Mouse (Mus musculus) urinary bladder, adult 18-20 months (tissue): ENCODE measurements around the gene Rictor.
"Not testable (repeated sequence)": the region's sequence is repeated elsewhere in the genome, so short reads cannot be mapped to it uniquely, and the experiment has no call there.

Source experiments
- DNase-seq, 2 experiments: peaks; one replicate each; pipeline ENCODE4 v3.0.0; 2022; ENCODE audit warnings: low spot score in 2 of 2, mixed read lengths in 2 of 2

The Rictor gene

GRCm38 (mm10) chr15:6733076-6733475 is 24.9 kb downstream of the Rictor start:
- DNase-seq: no peak

GRCm38 (mm10) chr15:6739180-6739579 is 31.0 kb downstream of the Rictor start:
- no peak for DNase-seq

- no peak for DNase-seq
Observed at GRCm38 (mm10) chr15:6742337-6743025, 34.3 kb downstream of the Rictor start.

- no peak for DNase-seq
Observed at GRCm38 (mm10) chr15:6743723-6744122, 35.5 kb downstream of the Rictor start.

- DNase-seq: not testable (repeated sequence)
Observed at GRCm38 (mm10) chr15:6746301-6746983, 38.3 kb downstream of the Rictor start.

- DNase-seq: no peak
Observed at GRCm38 (mm10) chr15:6747001-6747400, 38.8 kb downstream of the Rictor start.

GRCm38 (mm10) chr15:6754400-6754799 is 46.2 kb downstream of the Rictor start:
- DNase-seq: no peak

- no peak for DNase-seq
Observed at GRCm38 (mm10) chr15:6772265-6772664, 64.1 kb downstream of the Rictor start.

GRCm38 (mm10) chr15:6786212-6786611 is 78.0 kb downstream of the Rictor start:
- DNase-seq: no peak

GRCm38 (mm10) chr15:6787236-6787635 is 79.1 kb downstream of the Rictor start:
- DNase-seq: no peak

GRCm38 (mm10) chr15:6790011-6790410 is 81.8 kb downstream of the Rictor start:
- DNase-seq: no peak

- no peak for DNase-seq
Observed at GRCm38 (mm10) chr15:6791648-6792047, 83.5 kb downstream of the Rictor start.

GRCm38 (mm10) chr15:6792846-6793245 is 84.7 kb downstream of the Rictor start:
- DNase-seq: no peak

GRCm38 (mm10) chr15:6801212-6801611 is 93.0 kb downstream of the Rictor start:
- not testable (repeated sequence) for DNase-seq

GRCm38 (mm10) chr15:6815807-6816206 is 107.6 kb downstream of the Rictor start:
- DNase-seq: no peak

GRCm38 (mm10) chr15:6840199-6840598 is 132.0 kb downstream of the Rictor start:
- DNase-seq: no peak

- DNase-seq: no peak
Observed at GRCm38 (mm10) chr15:6849851-6850250, 141.7 kb downstream of the Rictor start.
